Mouse (Mus musculus): ENCODE results near the gene Atad5. TPM values are rescaled to one million over a fixed set of nuclear protein-coding genes. Genes with fewer than 3 reads are reported as not detected.
"Not testable (repeated sequence)": the region's sequence is repeated elsewhere in the genome, so short reads cannot be mapped to it uniquely, and the experiment has no call there.

Atad5 gene
- polyA plus RNA-seq, 1 experiment = 9.4 TPM

GRCm38 (mm10) chr11:80169629-80170028, 80.4 kb downstream of the Atad5 start:
- no peak for TF ChIP-seq POLR2A (IDR thresholded peaks at IDR 0.05; ENCODE audit: borderline replicate concordance, extremely low read depth, insufficient read depth, insufficient read length, poor library complexity, severe bottlenecking)
- no peak for TF ChIP-seq CTCF (IDR thresholded peaks at IDR 0.05; ENCODE audit: borderline replicate concordance, extremely low read depth, insufficient read depth, insufficient read length)

GRCm38 (mm10) chr11:80170351-80170750, 81.2 kb downstream of the Atad5 start:
- no peak for TF ChIP-seq POLR2A (IDR thresholded peaks at IDR 0.05; ENCODE audit: borderline replicate concordance, extremely low read depth, insufficient read depth, insufficient read length, poor library complexity, severe bottlenecking)
- no peak for DNase-seq (ENCODE audit: low read depth)

More at GRCm38 (mm10) chr11:80169629-80170028, 80.4 kb downstream of the Atad5 start:
- no peak for DNase-seq (ENCODE audit: low read depth)

DNA sequence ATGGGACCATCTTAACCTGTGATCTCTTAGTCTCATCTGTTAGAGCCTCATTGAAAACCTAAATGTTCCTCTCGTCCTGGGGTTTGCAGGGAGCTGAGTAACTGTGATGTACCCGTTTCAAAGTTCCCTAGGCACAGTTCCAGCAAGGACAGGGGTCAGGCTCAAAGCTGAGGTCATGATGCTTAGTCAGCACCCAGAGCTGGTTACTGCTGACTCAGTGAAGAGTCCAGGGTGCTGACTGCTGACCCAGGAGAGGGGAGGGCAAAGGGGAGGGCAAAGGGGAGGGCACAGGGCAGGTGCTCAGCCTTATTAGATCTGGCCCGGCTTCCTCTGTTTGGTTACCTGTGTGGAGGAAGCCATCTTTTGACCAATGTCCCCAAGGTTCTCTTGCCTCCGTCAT, 82.7 kb downstream of the Atad5 start:
- TF ChIP-seq CTCF (IDR thresholded peaks at IDR 0.05; ENCODE audit: borderline replicate concordance, extremely low read depth, insufficient read depth, insufficient read length) = no peak
- TF ChIP-seq POLR2A (IDR thresholded peaks at IDR 0.05; ENCODE audit: borderline replicate concordance, extremely low read depth, insufficient read depth, insufficient read length, poor library complexity, severe bottlenecking) = no peak
- no peak for DNase-seq (ENCODE audit: low read depth)

DNA sequence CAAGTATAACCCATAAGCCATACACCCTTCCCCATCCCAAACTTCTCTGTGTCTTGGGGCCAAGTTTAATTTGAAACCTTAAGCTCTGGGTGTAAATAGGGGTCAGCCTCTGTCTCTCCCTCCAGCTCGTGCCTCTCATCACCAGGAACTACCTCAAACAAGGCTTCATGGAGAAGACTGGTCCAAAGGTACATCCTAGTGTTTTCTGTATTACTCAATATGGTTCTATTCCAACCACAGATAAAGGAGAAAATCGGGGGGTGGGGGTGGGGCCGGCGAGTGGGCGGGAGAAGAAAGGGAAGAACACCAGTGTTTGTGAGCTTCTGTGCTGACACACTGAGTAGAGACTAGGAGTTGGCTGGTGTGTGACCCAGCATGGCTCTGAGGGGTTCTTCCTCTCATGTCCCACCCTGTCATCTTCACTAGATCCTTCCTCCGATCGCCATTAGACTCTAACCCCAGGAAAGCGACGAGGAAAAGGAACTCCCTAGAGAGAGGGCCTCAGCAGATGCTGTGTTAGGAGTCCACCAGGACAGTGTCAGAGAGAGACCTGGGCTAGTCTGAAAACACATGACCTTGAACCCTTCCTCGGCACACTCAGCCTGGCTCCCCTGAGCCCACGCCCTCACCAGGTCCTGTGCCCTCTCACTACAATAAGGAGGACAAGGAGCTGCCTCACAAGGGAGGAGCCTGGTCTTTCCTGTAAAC, 84.9 kb downstream of the Atad5 start:
- TF ChIP-seq POLR2A (IDR thresholded peaks at IDR 0.05; ENCODE audit: borderline replicate concordance, extremely low read depth, insufficient read depth, insufficient read length, poor library complexity, severe bottlenecking) = no peak

DNA sequence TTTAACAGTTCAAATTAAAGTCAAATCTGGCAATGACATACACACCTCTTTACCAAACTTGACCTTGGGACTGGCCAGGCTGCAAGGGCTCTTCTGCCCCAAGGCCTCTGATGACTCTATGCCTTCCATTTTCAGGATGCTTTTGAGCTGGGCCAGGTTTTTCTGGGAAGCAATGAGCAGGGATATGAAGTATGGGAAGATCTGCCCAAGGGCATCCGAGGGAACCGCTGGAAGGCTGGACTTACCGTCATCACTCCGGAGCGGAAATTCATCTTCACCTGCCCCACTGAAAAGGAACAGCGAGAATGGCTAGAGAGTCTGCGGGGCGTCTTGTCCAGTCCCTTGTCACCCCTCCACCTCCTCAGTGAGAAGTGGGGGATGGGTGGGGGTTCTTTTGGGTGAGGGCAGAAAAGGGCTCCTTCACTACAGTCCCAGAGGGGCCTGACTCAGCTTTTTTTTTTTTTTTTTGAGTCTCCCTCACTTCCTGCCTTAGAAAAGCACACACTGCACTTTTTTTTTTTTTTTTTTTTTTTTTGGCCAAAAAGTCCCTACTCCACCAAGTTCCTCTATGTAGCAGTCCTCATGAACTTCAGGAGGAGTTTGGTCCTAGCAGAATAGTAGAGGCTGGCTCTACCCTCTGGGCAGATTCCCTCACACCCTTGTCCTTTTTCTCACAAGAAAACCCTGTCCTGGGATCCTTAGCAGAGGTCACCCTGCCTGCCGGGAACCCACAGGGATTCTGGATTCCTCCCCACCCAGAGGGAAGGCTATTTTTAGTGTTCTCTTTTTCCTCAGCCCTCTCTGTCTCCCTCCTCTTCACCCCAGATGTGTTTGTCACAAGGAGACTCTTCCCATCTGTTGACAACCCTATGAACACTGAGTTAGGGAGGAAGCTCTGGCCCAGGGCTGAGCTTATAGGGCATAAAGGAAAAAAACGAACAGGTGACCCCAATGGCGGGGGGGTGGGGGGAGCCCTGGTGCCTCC, 88.0 kb downstream of the Atad5 start:
- DNase-seq (ENCODE audit: low read depth) = no peak
- no peak for TF ChIP-seq POLR2A (IDR thresholded peaks at IDR 0.05; ENCODE audit: borderline replicate concordance, extremely low read depth, insufficient read depth, insufficient read length, poor library complexity, severe bottlenecking)
- TF ChIP-seq CTCF (IDR thresholded peaks at IDR 0.05; ENCODE audit: borderline replicate concordance, extremely low read depth, insufficient read depth, insufficient read length) = no peak

More for the DNA sequence above, 84.9 kb downstream of the Atad5 start:
- DNase-seq (ENCODE audit: low read depth) = no peak

DNA sequence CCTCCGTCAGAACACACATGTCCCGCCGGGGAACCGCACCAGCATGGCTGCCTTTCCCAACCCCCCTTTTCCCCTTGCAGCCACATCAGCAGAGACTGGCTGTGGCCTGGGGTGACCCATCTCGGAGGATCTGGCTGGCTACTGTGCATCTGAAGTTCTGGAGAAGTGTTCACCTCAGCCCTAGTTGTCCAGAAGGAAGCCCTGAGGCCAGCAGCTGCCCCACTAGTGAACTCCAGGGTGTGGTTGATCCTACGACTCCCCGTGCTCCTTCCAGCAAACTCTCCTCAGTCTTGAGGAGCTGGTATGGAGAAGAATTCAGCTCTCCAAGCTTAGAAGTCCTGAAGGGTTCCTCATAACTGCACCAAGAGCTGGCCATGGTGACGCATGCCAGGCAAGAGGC, 89.1 kb downstream of the Atad5 start:
- TF ChIP-seq CTCF (IDR thresholded peaks at IDR 0.05; ENCODE audit: borderline replicate concordance, extremely low read depth, insufficient read depth, insufficient read length) = no peak
- DNase-seq (ENCODE audit: low read depth) = no peak

GRCm38 (mm10) chr11:80181021-80181749, 92.0 kb downstream of the Atad5 start:
- TF ChIP-seq CTCF (IDR thresholded peaks at IDR 0.05; ENCODE audit: borderline replicate concordance, extremely low read depth, insufficient read depth, insufficient read length) (no peak), POLR2A (IDR thresholded peaks at IDR 0.05; ENCODE audit: borderline replicate concordance, extremely low read depth, insufficient read depth, insufficient read length, poor library complexity, severe bottlenecking) (no peak)
- no peak for DNase-seq (ENCODE audit: low read depth)

GRCm38 (mm10) chr11:80183054-80183704, 94.0 kb downstream of the Atad5 start:
- not testable (repeated sequence) for DNase-seq (ENCODE audit: low read depth)

DNA sequence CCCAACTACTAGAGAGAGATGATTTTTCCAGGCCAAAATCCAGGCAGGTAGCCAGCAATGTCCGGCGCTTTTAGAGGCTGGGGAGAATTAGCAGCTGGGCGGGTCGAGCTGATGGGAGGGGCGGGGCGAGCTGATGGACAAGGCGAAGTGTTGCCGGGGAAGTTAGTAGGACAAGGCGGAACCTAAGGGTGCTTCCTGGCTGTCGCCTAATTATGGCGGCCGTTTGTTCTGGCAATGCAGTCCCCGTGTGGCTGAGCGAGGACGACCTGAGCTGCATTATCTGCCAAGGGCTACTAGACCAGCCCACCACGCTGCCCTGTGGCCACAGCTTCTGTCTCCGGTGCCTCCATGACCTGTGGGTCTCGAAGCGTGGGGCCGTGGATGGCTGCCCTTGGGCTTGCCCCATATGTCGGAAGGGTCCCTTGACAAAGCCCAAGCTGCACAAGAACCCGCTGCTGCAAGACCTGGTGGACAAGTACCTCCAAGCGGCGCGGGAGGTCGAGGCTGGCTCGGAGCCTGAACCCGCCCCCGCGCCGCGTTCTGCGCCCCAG, 94.6 kb downstream of the Atad5 start, which contains the start of gene Rnf135:
TSS of gene Rnf135 (plus strand) at position 147 of the 551 bp plus-strand sequence.
- TF ChIP-seq CTCF (IDR thresholded peaks at IDR 0.05; ENCODE audit: borderline replicate concordance, extremely low read depth, insufficient read depth, insufficient read length) (no peak), POLR2A (IDR thresholded peaks at IDR 0.05; ENCODE audit: borderline replicate concordance, extremely low read depth, insufficient read depth, insufficient read length, poor library complexity, severe bottlenecking) (peak; percentile 22; the same call in 1 of the 2 replicates)
- DNase-seq (ENCODE audit: low read depth) = peak; percentile 86

GRCm38 (mm10) chr11:80184531-80185071, 95.4 kb downstream of the Atad5 start:
- no peak for DNase-seq (ENCODE audit: low read depth)
- TF ChIP-seq CTCF (IDR thresholded peaks at IDR 0.05; ENCODE audit: borderline replicate concordance, extremely low read depth, insufficient read depth, insufficient read length) = no peak

Other genes starting within 250 kb of the Atad5 start
- gene Utp6, start 127.0 kb upstream of the Atad5 start, polyA plus RNA-seq (2012; rRNA removed) = 22.5 and 27.6 TPM in 2 replicates
- gene Suz12, start 96.3 kb upstream of the Atad5 start, polyA plus RNA-seq (2012; rRNA removed) = 33.2 and 33.7 TPM in 2 replicates
- gene Crlf3, start 8.4 kb upstream of the Atad5 start, polyA plus RNA-seq (2012; rRNA removed) = 12.4 and 13.5 TPM in 2 replicates
- gene Tefm, start 52.8 kb downstream of the Atad5 start, polyA plus RNA-seq (2012; rRNA removed) = 12.0 and 14.5 TPM in 2 replicates
- gene Adap2, start 64.7 kb downstream of the Atad5 start, polyA plus RNA-seq (2012; rRNA removed) = 1.2 and 3.1 TPM in 2 replicates
- gene Rnf135, start 94.5 kb downstream of the Atad5 start, polyA plus RNA-seq (2012; rRNA removed) = 2.0 and 2.1 TPM in 2 replicates
- 48.5 and 49.4 TPM in 2 replicates for gene Rhot1, start 119.6 kb downstream of the Atad5 start, polyA plus RNA-seq (2012; rRNA removed)
- 19.6 and 23.4 TPM in 2 replicates for gene Rhbdl3, start 211.5 kb downstream of the Atad5 start, polyA plus RNA-seq (2012; rRNA removed)